ENCODE assay signal across 8 mouse cellular contexts in the genomic region with DNA sequence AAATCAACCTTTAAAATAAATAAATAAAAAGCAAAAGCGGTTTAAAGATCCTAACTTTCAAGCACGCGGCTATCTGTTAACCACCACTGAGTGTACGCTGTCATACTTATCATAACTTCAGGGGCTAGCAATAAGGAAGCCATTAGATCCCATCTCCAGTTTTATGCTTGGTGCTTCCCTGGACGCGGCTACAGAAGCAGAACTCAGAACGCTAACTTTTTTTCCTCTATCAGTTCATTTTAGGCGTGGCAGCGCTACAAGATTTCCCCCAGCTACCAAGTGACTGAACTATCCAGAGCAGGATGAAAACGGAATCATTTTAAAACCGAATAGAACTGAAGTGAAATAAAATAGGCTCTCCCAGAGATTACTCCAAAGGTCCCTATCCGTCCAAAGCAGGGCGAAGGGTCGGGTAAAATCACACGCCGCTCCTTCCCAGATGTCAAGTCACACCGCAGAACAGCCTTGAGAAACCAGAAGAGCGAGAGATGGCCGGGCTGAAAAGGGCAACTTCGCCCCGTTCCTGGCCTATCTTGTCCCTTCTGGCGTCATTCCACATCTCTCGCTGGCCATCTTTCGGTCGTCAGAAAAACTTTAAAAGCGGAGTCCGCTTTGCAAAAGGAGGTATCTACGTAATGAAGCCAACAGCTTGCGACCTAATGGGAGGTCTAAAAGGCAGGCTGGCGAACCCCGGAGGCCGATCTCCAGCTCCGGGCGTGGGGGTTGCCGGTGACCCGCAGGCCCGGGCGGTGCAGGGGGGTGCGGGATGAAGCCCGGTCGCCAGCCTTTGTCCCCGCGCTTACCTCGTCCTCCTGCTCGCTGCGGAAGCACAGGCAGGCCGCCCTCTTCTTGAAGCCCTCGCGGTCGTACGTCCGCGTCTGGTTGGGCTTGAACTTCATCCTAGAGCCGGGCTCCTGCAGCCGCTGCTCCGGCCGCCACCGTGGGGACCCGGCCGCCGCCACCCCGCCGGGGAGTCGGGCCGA. TPM values are rescaled to one million over a fixed set of nuclear protein-coding genes. Genes with fewer than 3 reads are reported as not detected.
DNase-seq lines count a peak whose midpoint lies in the region; ATAC-seq and TF ChIP-seq lines count a peak whose summit lies in the region.

No protein-coding gene starts in this region.

- ATAC-seq in activated CD4-positive, CD25-positive, alpha-beta regulatory T cell, adult 4 months: peak; percentile 36
- peak; percentile 10 for ATAC-seq in intestine, postnatal 0 days
- ATAC-seq in lung, embryonic 15.5 days (ENCODE audit: borderline replicate concordance, extremely low read depth, low FRiP score, low TSS enrichment): peak; percentile 44; the same call in 1 of the 2 replicates
- ATAC-seq in neural tube, embryonic 14.5 days (ENCODE audit: low read depth): peak; percentile 70

- no peak for TF ChIP-seq POLR2A in cortical plate, adult 2 months (IDR thresholded peaks at IDR 0.05; ENCODE audit: extremely low read depth, insufficient read depth, low read length)

- H3K9ac ChIP-seq in intestine, postnatal 0 days (ENCODE audit: low read depth, low read length): peak overlapping the region; percentile 96
- H3K9ac ChIP-seq in lung, embryonic 15.5 days: peak overlapping the region; percentile 97
- H3K9ac ChIP-seq in neural tube, embryonic 14.5 days (replicated peaks; ENCODE audit: low read depth, low read length): peak overlapping the region; percentile 84

- peaks cover 57% of the 10 kb centered on the region for H3K79me2 ChIP-seq in C2C12 (ENCODE audit: control insufficient read depth, insufficient read depth)

- H3K27me3 ChIP-seq in C2C12 (ENCODE audit: control insufficient read depth, insufficient read depth, insufficient read length): no peaks in the 10 kb centered on the region
- no peaks in the 10 kb centered on the region for H3K27me3 ChIP-seq in intestine, postnatal 0 days (replicated peaks; ENCODE audit: control insufficient read depth, insufficient read depth, low read length)
- no peaks in the 10 kb centered on the region for H3K27me3 ChIP-seq in lung, embryonic 15.5 days
- H3K27me3 ChIP-seq in neural tube, embryonic 14.5 days (ENCODE audit: control insufficient read depth, insufficient read depth, low read length): no peaks in the 10 kb centered on the region

- H3K4me2 ChIP-seq in intestine, postnatal 0 days (replicated peaks; ENCODE audit: low read depth): peak overlapping the region; percentile 72
- H3K4me2 ChIP-seq in lung, embryonic 15.5 days: peak overlapping the region; percentile 75
- H3K4me2 ChIP-seq in neural tube, embryonic 14.5 days (ENCODE audit: low read depth, low read length): peak overlapping the region; percentile 61

- H3K9me3 ChIP-seq in intestine, postnatal 0 days (ENCODE audit: control insufficient read depth): no peaks in the 10 kb centered on the region
- H3K9me3 ChIP-seq in lung, embryonic 15.5 days: no peaks in the 10 kb centered on the region
- H3K9me3 ChIP-seq in neural tube, embryonic 14.5 days (ENCODE audit: control insufficient read depth, low read length): no peaks in the 10 kb centered on the region

- TF ChIP-seq CTCF in C2C12 (IDR thresholded peaks at IDR 0.05; ENCODE audit: control insufficient read depth, insufficient read depth, insufficient read length): no peak
- no peak for TF ChIP-seq CTCF in cortical plate, adult 2 months (IDR thresholded peaks at IDR 0.05; ENCODE audit: extremely low read depth, insufficient read depth, low read length)
- TF ChIP-seq CTCF in intestine, postnatal 0 days (IDR thresholded peaks at IDR 0.05; ENCODE audit: low read depth): no peak

- H3ac ChIP-seq in C2C12 (ENCODE audit: control insufficient read depth, insufficient read length, low read depth): peak overlapping the region; percentile 95

- peak overlapping the region; percentile 84 for H3K4me3 ChIP-seq in C2C12 (ENCODE audit: insufficient read depth, poor library complexity, severe bottlenecking)
- peak overlapping the region; percentile 78 for H3K4me3 ChIP-seq in cortical plate, adult 2 months (ENCODE audit: insufficient read depth, low read length)
- peak overlapping the region; percentile 97 for H3K4me3 ChIP-seq in intestine, postnatal 0 days (ENCODE audit: low read depth, low read length)
- peak overlapping the region; percentile 92 for H3K4me3 ChIP-seq in lung, embryonic 15.5 days
- H3K4me3 ChIP-seq in neural tube, embryonic 14.5 days (ENCODE audit: low read depth, low read length): peak overlapping the region; percentile 93

- H3K36me3 ChIP-seq in C2C12 (ENCODE audit: control insufficient read depth, insufficient read depth): peaks cover 26% of the 10 kb centered on the region
- no peaks in the 10 kb centered on the region for H3K36me3 ChIP-seq in intestine, postnatal 0 days (ENCODE audit: control insufficient read depth, insufficient read depth)
- no peaks in the 10 kb centered on the region for H3K36me3 ChIP-seq in lung, embryonic 15.5 days
- no peaks in the 10 kb centered on the region for H3K36me3 ChIP-seq in neural tube, embryonic 14.5 days (ENCODE audit: control insufficient read depth, insufficient read depth, low read length)

- H3K27ac ChIP-seq in cortical plate, adult 2 months (ENCODE audit: insufficient read depth, low read length): peak overlapping the region; percentile 72; the same call in 1 of the 2 replicates
- H3K27ac ChIP-seq in intestine, postnatal 0 days (ENCODE audit: low read depth, low read length): peak overlapping the region; percentile 94
- peak overlapping the region; percentile 89 for H3K27ac ChIP-seq in lung, embryonic 15.5 days
- peak overlapping the region; percentile 92 for H3K27ac ChIP-seq in neural tube, embryonic 14.5 days (ENCODE audit: low read depth, low read length)

- H3K4me1 ChIP-seq in cortical plate, adult 2 months (ENCODE audit: control insufficient read depth, insufficient read depth, low read length): peaks cover 8% of the 10 kb centered on the region
- no peaks in the 10 kb centered on the region for H3K4me1 ChIP-seq in intestine, postnatal 0 days (replicated peaks; ENCODE audit: control insufficient read depth, insufficient read depth, low read length)
- H3K4me1 ChIP-seq in lung, embryonic 15.5 days: peaks cover 29% of the 10 kb centered on the region
- H3K4me1 ChIP-seq in neural tube, embryonic 14.5 days (ENCODE audit: control insufficient read depth, insufficient read depth, low read length): peaks cover 16% of the 10 kb centered on the region; the same call in 1 of the 2 replicates

- WGBS in intestine, postnatal 0 days: 0% methylated on average over 58 of the region's 65 CpGs
- under 1% methylated on average over 65 of the region's 65 CpGs for WGBS in lung, embryonic 15.5 days
- WGBS in neural tube, embryonic 14.5 days: under 1% methylated on average over 65 of the region's 65 CpGs

- peak; percentile 96 for DNase-seq in heart, adult 11 months
- peak; percentile 33 to 47 for DNase-seq in thymus, adult 18-20 months

- H3K79me3 ChIP-seq in C2C12 (ENCODE audit: low read depth): peaks cover 54% of the 10 kb centered on the region

TF ChIP-seq in C2C12, 6 proteins besides CTCF, POLR2A, EP300 and RAD21:
- TF ChIP-seq FOSL1 (IDR thresholded peaks at IDR 0.05; ENCODE audit: insufficient read depth, low read length, poor library complexity, severe bottlenecking) (no peak), MAX (IDR thresholded peaks at IDR 0.05) (no peak), MYOG (IDR thresholded peaks at IDR 0.05; ENCODE audit: control insufficient read depth, extremely low read depth, insufficient read length) (no peak), MYOD1 (IDR thresholded peaks at IDR 0.05; ENCODE audit: control insufficient read depth, insufficient read length, low read depth) (no peak), USF1 (IDR thresholded peaks at IDR 0.05; ENCODE audit: low read depth) (no peak), CEBPB (IDR thresholded peaks at IDR 0.05; ENCODE audit: low read depth) (no peak)

RNA-seq across cellular contexts. Expression of gene Nudt4, which starts 0.8 kb away (rescaled TPM):
- 41.2 TPM for polyA plus RNA-seq in C2C12 (2012; fragmentation: generic; extraction: Trizol)
- polyA plus RNA-seq in activated CD4-positive, CD25-positive, alpha-beta regulatory T cell, adult 4 months (2017; shearing (Covaris generic)): 10 to 100 TPM; 11.3 to 14.8 TPM
- 115 and 116 TPM in 2 replicates for polyA plus RNA-seq in cortical plate, adult 2 months (2012; rRNA removed)
- 105 and 107 TPM in 2 replicates for polyA plus RNA-seq in intestine, postnatal 0 days (2015; fragmentation: Nextera tagmentation; extraction: Ambion mirVana)
- polyA plus RNA-seq in lung, embryonic 15.5 days (2015; fragmentation: Nextera tagmentation; extraction: Ambion mirVana): 64.3 and 65.2 TPM in 2 replicates
- 91.5 and 116 TPM in 2 replicates for polyA plus RNA-seq in neural tube, embryonic 14.5 days (2014; fragmentation: Nextera tagmentation; extraction: Ambion mirVana)

RNA-seq across cellular contexts. Expression of gene Ube2n, which starts 48.2 kb away (rescaled TPM):
- polyA plus RNA-seq in C2C12 (2012; fragmentation: generic; extraction: Trizol): 168 TPM
- polyA plus RNA-seq in activated CD4-positive, CD25-positive, alpha-beta regulatory T cell, adult 4 months (2017; shearing (Covaris generic)): 100 to 1,000 TPM; 349 to 397 TPM
- polyA plus RNA-seq in cortical plate, adult 2 months (2012; rRNA removed): 174 and 179 TPM in 2 replicates
- 154 and 167 TPM in 2 replicates for polyA plus RNA-seq in intestine, postnatal 0 days (2015; fragmentation: Nextera tagmentation; extraction: Ambion mirVana)
- polyA plus RNA-seq in lung, embryonic 15.5 days (2015; fragmentation: Nextera tagmentation; extraction: Ambion mirVana): 390 and 414 TPM in 2 replicates
- 369 and 376 TPM in 2 replicates for polyA plus RNA-seq in neural tube, embryonic 14.5 days (2014; fragmentation: Nextera tagmentation; extraction: Ambion mirVana)

Comparison
In these comparisons a context has a peak if more than half of its experiments do, and no peak if none do; other contexts are left out.
1. Peak in every context shown above with its lines: DNase-seq, ATAC-seq, H3K4me3 ChIP-seq and H3K27ac ChIP-seq.
2. ATAC-seq: peak in every context shown above with its lines; median percentile 70 in neural tube, embryonic 14.5 days; 44 in lung, embryonic 15.5 days; 36 in activated CD4-positive, CD25-positive, alpha-beta regulatory T cell, adult 4 months; 10 in intestine, postnatal 0 days.